Mouse (Mus musculus): ENCODE data around the gene Fgfr2. TPM values are rescaled to one million over a fixed set of nuclear protein-coding genes. Genes with fewer than 3 reads are reported as not detected.
A peak's percentile ranks its signal among the peaks of the same experiment; 100 is the strongest.

Gene Fgfr2
- polyA plus RNA-seq, 1 experiment from 2014 or later, result 20.3 TPM

- no peak overlapping the region for H3K9ac ChIP-seq (ENCODE audit: low read length)
- H3K36me3 ChIP-seq (ENCODE audit: control insufficient read depth, insufficient read depth), result peaks cover 7% of the 10 kb centered on the region; the same call in 1 of the 2 replicates
- 72% methylated on average over 9 of the region's 9 CpGs for WGBS
- no peak for ATAC-seq (replicated peaks; ENCODE audit: extremely low read depth, insufficient read depth, low FRiP score)
- no peak overlapping the region for H3K4me2 ChIP-seq (ENCODE audit: low read depth, low read length)
- no peaks in the 10 kb centered on the region for H3K27me3 ChIP-seq (ENCODE audit: control insufficient read depth, insufficient read depth, low read length)
- H3K27ac ChIP-seq (ENCODE audit: low read length), result no peak overlapping the region
- no peaks in the 10 kb centered on the region for H3K9me3 ChIP-seq (replicated peaks; ENCODE audit: control insufficient read depth, low read length)
- peaks cover 55% of the 10 kb centered on the region for H3K4me1 ChIP-seq (ENCODE audit: control insufficient read depth, insufficient read depth, low read length)
- no peak overlapping the region for H3K4me3 ChIP-seq (ENCODE audit: low read length)
Measured at GRCm38 (mm10) chr7:133094711-133095495, 28.2 kb downstream of the Fgfr2 start.

DNA sequence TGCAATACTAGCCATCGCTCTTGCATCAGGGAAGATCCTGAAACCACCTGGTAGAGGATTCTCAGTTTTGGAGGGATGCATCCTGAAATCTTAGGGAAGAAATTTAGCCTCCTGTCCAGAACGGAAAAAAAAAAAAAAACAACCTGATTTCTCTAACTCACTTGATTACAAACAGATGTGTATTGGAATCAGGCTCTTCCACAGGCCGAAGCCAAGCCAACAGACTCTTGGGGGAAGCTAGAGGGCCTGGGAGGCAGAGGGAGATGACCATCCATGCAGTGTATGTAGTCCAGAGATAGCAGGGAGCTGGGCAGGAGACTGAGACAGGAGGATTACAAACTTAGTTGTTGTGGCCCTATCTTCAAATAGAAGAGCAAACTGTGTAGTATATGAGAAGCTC, 29.0 kb downstream of the Fgfr2 start:
- no peak overlapping the region for H3K4me3 ChIP-seq (ENCODE audit: low read length)
- no peaks in the 10 kb centered on the region for H3K9me3 ChIP-seq (replicated peaks; ENCODE audit: control insufficient read depth, low read length)
- H3K27ac ChIP-seq (ENCODE audit: low read length), result no peak overlapping the region
- no peak overlapping the region for H3K4me2 ChIP-seq (ENCODE audit: low read depth, low read length)
- no peak for ATAC-seq (replicated peaks; ENCODE audit: extremely low read depth, insufficient read depth, low FRiP score)
- 74% methylated on average over 3 of the region's 3 CpGs for WGBS
- peaks cover 7% of the 10 kb centered on the region; the same call in 1 of the 2 replicates for H3K36me3 ChIP-seq (ENCODE audit: control insufficient read depth, insufficient read depth)
- no peak overlapping the region for H3K9ac ChIP-seq (ENCODE audit: low read length)
- peaks cover 54% of the 10 kb centered on the region for H3K4me1 ChIP-seq (ENCODE audit: control insufficient read depth, insufficient read depth, low read length)
- no peaks in the 10 kb centered on the region for H3K27me3 ChIP-seq (ENCODE audit: control insufficient read depth, insufficient read depth, low read length)

GRCm38 (mm10) chr7:133093731-133094130, 29.4 kb downstream of the Fgfr2 start:
- Histone ChIP-seq H3K4me1 (ENCODE audit: control insufficient read depth, insufficient read depth, low read length) (peaks cover 54% of the 10 kb centered on the region), H3K4me3 (ENCODE audit: low read length) (no peak overlapping the region), H3K27me3 (ENCODE audit: control insufficient read depth, insufficient read depth, low read length) (no peaks in the 10 kb centered on the region), H3K9me3 (replicated peaks; ENCODE audit: control insufficient read depth, low read length) (no peaks in the 10 kb centered on the region), H3K27ac (ENCODE audit: low read length) (no peak overlapping the region), H3K36me3 (ENCODE audit: control insufficient read depth, insufficient read depth) (peaks cover 7% of the 10 kb centered on the region; the same call in 1 of the 2 replicates), H3K4me2 (ENCODE audit: low read depth, low read length) (no peak overlapping the region), H3K9ac (ENCODE audit: low read length) (no peak overlapping the region)
- WGBS, result 88% methylated on average over 5 of the region's 5 CpGs
- no peak for ATAC-seq (replicated peaks; ENCODE audit: extremely low read depth, insufficient read depth, low FRiP score)

- Histone ChIP-seq H3K9me3 (replicated peaks; ENCODE audit: control insufficient read depth, low read length) (no peaks in the 10 kb centered on the region), H3K27me3 (ENCODE audit: control insufficient read depth, insufficient read depth, low read length) (no peaks in the 10 kb centered on the region), H3K27ac (ENCODE audit: low read length) (no peak overlapping the region), H3K4me2 (ENCODE audit: low read depth, low read length) (no peak overlapping the region), H3K9ac (ENCODE audit: low read length) (no peak overlapping the region), H3K4me3 (ENCODE audit: low read length) (no peak overlapping the region), H3K4me1 (ENCODE audit: control insufficient read depth, insufficient read depth, low read length) (peaks cover 56% of the 10 kb centered on the region), H3K36me3 (ENCODE audit: control insufficient read depth, insufficient read depth) (peaks cover 4% of the 10 kb centered on the region; the same call in 1 of the 2 replicates)
- 75% methylated on average over 4 of the region's 4 CpGs for WGBS
- ATAC-seq (replicated peaks; ENCODE audit: extremely low read depth, insufficient read depth, low FRiP score), result no peak
Measured at GRCm38 (mm10) chr7:133090641-133091040, 32.5 kb downstream of the Fgfr2 start.

DNA sequence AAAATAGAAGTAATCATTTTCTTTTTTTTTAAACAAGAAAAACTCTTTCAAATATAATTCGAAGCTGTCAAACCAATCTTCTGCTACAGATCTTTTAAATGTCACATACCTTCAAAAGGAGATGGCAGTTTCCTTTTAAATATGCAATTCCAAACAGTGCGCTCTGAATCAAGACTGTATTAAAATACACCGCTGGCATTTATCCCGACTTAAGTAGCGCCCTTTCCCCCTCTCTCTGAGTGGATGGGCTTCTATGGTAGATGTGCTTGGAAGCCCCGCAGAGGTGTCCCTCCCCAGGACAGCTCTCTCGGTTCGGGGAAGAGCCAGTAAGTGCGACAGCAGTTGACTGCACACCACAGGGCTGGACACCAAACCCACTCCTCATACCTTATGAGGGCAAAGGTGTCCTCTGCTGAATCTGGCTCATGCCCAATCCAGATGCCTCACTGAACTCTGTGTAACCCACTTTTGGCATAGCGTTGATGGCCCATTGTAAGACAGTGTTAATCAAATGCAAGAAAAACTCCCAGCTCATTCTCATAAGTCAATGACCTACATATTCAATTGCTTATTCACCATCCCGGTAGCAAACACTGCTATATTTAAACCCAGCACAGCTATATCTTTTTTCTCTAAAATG, 33.4 kb downstream of the Fgfr2 start:
- H3K9me3 ChIP-seq (replicated peaks; ENCODE audit: control insufficient read depth, low read length), result no peaks in the 10 kb centered on the region
- peaks cover 52% of the 10 kb centered on the region for H3K4me1 ChIP-seq (ENCODE audit: control insufficient read depth, insufficient read depth, low read length)
- 61% methylated on average over 11 of the region's 11 CpGs for WGBS
- H3K27ac ChIP-seq (ENCODE audit: low read length), result 0 out of 2 replicates have a peak overlapping the region, but pooled peaks have one; percentile 2
- H3K9ac ChIP-seq (ENCODE audit: low read length), result no peak overlapping the region
- ATAC-seq (replicated peaks; ENCODE audit: extremely low read depth, insufficient read depth, low FRiP score), result no peak
- no peak overlapping the region for H3K4me3 ChIP-seq (ENCODE audit: low read length)
- peaks cover 3% of the 10 kb centered on the region; the same call in 1 of the 2 replicates for H3K36me3 ChIP-seq (ENCODE audit: control insufficient read depth, insufficient read depth)
- no peak overlapping the region for H3K4me2 ChIP-seq (ENCODE audit: low read depth, low read length)
- no peaks in the 10 kb centered on the region for H3K27me3 ChIP-seq (ENCODE audit: control insufficient read depth, insufficient read depth, low read length)

DNA sequence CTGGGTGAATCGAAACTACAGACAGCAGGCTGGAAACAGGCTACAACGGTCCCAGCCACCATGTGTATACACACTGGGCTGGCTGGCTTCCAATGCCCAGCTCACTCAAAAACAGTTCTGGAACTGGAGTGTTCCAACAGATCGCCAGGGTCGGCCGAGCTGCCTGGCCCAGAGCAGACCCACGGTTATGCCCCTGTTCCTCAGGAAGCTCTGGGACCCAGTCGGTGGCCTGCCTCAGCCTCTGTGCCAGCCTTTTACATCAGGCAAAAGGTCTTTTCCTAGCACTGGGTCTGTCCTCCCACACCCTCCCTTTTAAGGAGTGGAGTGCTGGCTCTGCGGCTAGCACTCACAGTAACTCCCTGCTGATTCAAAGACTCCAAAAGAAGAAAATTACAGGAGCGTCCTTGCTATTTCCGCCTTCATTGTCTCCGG, 34.3 kb downstream of the Fgfr2 start:
- 17% methylated on average over 11 of the region's 11 CpGs for WGBS
- Histone ChIP-seq H3K27ac (ENCODE audit: low read length) (peak overlapping the region; percentile 94), H3K27me3 (ENCODE audit: control insufficient read depth, insufficient read depth, low read length) (no peaks in the 10 kb centered on the region), H3K36me3 (ENCODE audit: control insufficient read depth, insufficient read depth) (peaks cover 3% of the 10 kb centered on the region; the same call in 1 of the 2 replicates), H3K4me3 (ENCODE audit: low read length) (peak overlapping the region; percentile 43), H3K9me3 (replicated peaks; ENCODE audit: control insufficient read depth, low read length) (no peaks in the 10 kb centered on the region), H3K9ac (ENCODE audit: low read length) (peak overlapping the region; percentile 75), H3K4me1 (ENCODE audit: control insufficient read depth, insufficient read depth, low read length) (peaks cover 46% of the 10 kb centered on the region), H3K4me2 (ENCODE audit: low read depth, low read length) (peak overlapping the region; percentile 65)
- peak; percentile 79 for ATAC-seq (replicated peaks; ENCODE audit: extremely low read depth, insufficient read depth, low FRiP score)

DNA sequence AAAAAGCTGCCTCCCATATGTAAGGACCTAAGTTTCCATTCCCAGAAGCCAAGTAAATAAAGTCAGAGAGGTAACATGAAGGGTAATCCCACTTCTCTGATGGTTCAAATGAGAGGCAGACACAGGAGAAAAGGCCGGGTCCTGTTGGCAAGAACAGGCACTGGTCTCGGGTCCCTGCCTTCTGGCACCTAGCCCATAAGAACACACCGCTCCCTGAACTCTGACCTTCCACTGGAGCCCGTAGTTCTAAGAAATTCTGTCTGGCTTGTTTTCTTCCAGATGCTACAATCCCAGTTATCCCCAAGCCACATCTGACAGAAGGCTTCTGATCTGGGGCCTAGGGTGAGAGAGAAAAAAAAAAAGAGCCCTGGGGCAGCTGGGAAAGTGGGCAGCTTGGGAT, 34.7 kb downstream of the Fgfr2 start:
- Histone ChIP-seq H3K4me2 (ENCODE audit: low read depth, low read length) (peak overlapping the region; percentile 65), H3K9me3 (replicated peaks; ENCODE audit: control insufficient read depth, low read length) (no peaks in the 10 kb centered on the region), H3K27ac (ENCODE audit: low read length) (peak overlapping the region; percentile 94), H3K36me3 (ENCODE audit: control insufficient read depth, insufficient read depth) (peaks cover 3% of the 10 kb centered on the region; the same call in 1 of the 2 replicates), H3K4me1 (ENCODE audit: control insufficient read depth, insufficient read depth, low read length) (peaks cover 46% of the 10 kb centered on the region), H3K4me3 (ENCODE audit: low read length) (peak overlapping the region; percentile 43), H3K27me3 (ENCODE audit: control insufficient read depth, insufficient read depth, low read length) (no peaks in the 10 kb centered on the region), H3K9ac (ENCODE audit: low read length) (peak overlapping the region; percentile 75)
- WGBS, result 50% methylated on average over 4 of the region's 4 CpGs
- no peak for ATAC-seq (replicated peaks; ENCODE audit: extremely low read depth, insufficient read depth, low FRiP score)

DNA sequence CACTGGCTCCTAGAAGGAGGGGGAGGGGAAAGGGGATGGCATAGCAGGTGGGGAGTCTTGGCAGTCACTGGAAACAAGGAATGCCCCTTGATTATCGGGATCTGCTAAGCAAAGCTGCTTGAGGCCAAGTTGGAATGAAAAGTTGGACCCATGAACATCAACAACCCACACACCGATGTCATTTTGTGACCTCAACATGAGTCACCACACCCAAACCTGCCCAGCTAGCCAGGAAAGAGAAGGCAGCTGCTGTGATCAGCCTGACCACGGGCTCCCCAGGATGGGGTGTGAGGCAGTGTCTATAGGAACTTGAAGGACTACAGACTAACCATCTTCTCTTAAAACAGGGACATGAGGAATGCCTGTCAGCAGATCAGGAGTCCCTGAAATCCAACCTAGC, 37.7 kb downstream of the Fgfr2 start:
- Histone ChIP-seq H3K27ac (ENCODE audit: low read length) (no peak overlapping the region), H3K9me3 (replicated peaks; ENCODE audit: control insufficient read depth, low read length) (no peaks in the 10 kb centered on the region), H3K4me3 (ENCODE audit: low read length) (no peak overlapping the region), H3K27me3 (ENCODE audit: control insufficient read depth, insufficient read depth, low read length) (no peaks in the 10 kb centered on the region), H3K36me3 (ENCODE audit: control insufficient read depth, insufficient read depth) (no peaks in the 10 kb centered on the region; the same call in 1 of the 2 replicates), H3K4me2 (ENCODE audit: low read depth, low read length) (no peak overlapping the region), H3K4me1 (ENCODE audit: control insufficient read depth, insufficient read depth, low read length) (peaks cover 32% of the 10 kb centered on the region), H3K9ac (ENCODE audit: low read length) (no peak overlapping the region)
- WGBS, result 72% methylated on average over 3 of the region's 3 CpGs
- no peak for ATAC-seq (replicated peaks; ENCODE audit: extremely low read depth, insufficient read depth, low FRiP score)
